Mouse (Mus musculus) small intestine, adult 2 months (tissue): Measurements from ENCODE around the gene Dst.

Experiments
- CTCF ChIP-seq: fragments of 200-500 bp; IDR thresholded peaks from 2 replicates; pipeline ENCODE4 v1.5.1; 2012; ENCODE audit warnings: low read depth, mild to moderate bottlenecking, control low read depth, inconsistent platforms, low read length, moderate library complexity, mixed read lengths; ENCODE audit not compliant: insufficient replicate concordance, insufficient read length; ENCODE audit errors: extremely low read depth
- POLR2A ChIP-seq: fragments of 200-500 bp; IDR thresholded peaks from 2 replicates; pipeline ENCODE4 v1.6.1; 2012; ENCODE audit warnings: low read depth, mild to moderate bottlenecking, control low read depth, inconsistent platforms, low read length, moderate library complexity

- TF ChIP-seq POLR2A (no peak), CTCF (no peak)
Measured at GRCm38 (mm10) chr1:34122905-34123304, 214.9 kb downstream of the Dst start.
